Mouse (Mus musculus): Measurements from ENCODE around the gene Chn2. TPM values are rescaled to one million over a fixed set of nuclear protein-coding genes. Genes with fewer than 3 reads are reported as not detected.

Gene Chn2
- total and polyA plus RNA-seq, 3 experiments: not detected

- Histone ChIP-seq H3K36me3 (replicated peaks in 1 of 2; ENCODE audit: control insufficient read depth in 1 of 2, insufficient read depth in 1 of 2, low read length in 1 of 2) (no peaks in the 10 kb centered on the region), H3K4me3 (replicated peaks in 1 of 3; ENCODE audit: low read depth in 2 of 3, low read length in 2 of 3, poor library complexity in 1 of 3) (no peak overlapping the region), H3K9me3 (replicated peaks; ENCODE audit: low read length) (no peaks in the 10 kb centered on the region), H3K27me3 (replicated peaks) (no peaks in the 10 kb centered on the region), H3K4me2 (ENCODE audit: insufficient read depth, low read depth, poor library complexity, severe bottlenecking) (no peak overlapping the region), H3K27ac (ENCODE audit: insufficient read depth, low read depth) (no peak overlapping the region), H3K79me2 (replicated peaks; ENCODE audit: control insufficient read depth, extremely low read depth, insufficient read depth, poor library complexity, severe bottlenecking) (no peaks in the 10 kb centered on the region), H3K9ac (ENCODE audit: insufficient read depth, low read depth) (no peak overlapping the region), H3K4me1 (ENCODE audit: control insufficient read depth in 1 of 2, insufficient read depth in 2 of 2) (no peaks in the 10 kb centered on the region)
- DNase-seq (ENCODE audit: extremely low read depth): no peak
- dilution Hi-C loops (cut with MboI; ENCODE audit: extremely low pct_ligation_motif_present, extremely low pct_unique_long_range_greater_than_20kb, low sequenced_read_pairs) (no loop called here), in situ Hi-C loops (cut with MboI; ENCODE audit: low pct_ligation_motif_present, low pct_unique_long_range_greater_than_20kb, low sequenced_read_pairs) (no loop called here)
- TF ChIP-seq E2F4 (IDR thresholded peaks at IDR 0.05; ENCODE audit: insufficient replicate concordance, low read depth, low read length): no peak
- TF ChIP-seq JUND (conservative IDR thresholded peaks at IDR 0.05; ENCODE audit: low read depth, low read length): no peak
- TF ChIP-seq NRF1 (IDR thresholded peaks at IDR 0.05; ENCODE audit: low read depth, low read length): no peak
- no peak for TF ChIP-seq POLR2A (IDR thresholded peaks at IDR 0.05; ENCODE audit: low read depth, low read length)
- TF ChIP-seq CHD2 (IDR thresholded peaks at IDR 0.05; ENCODE audit: low read length): no peak
- TF ChIP-seq TCF12 (IDR thresholded peaks at IDR 0.05; ENCODE audit: low read depth, low read length): no peak
- TF ChIP-seq POLR2AphosphoS2 (IDR thresholded peaks at IDR 0.05; ENCODE audit: low read depth, low read length): no peak
- no peak for TF ChIP-seq JUN (IDR thresholded peaks at IDR 0.05; ENCODE audit: insufficient read depth, low read depth, low read length)
- no peak for TF ChIP-seq EP300 (IDR thresholded peaks at IDR 0.05; ENCODE audit: low read length)
- TF ChIP-seq ZNF384 (IDR thresholded peaks at IDR 0.05; ENCODE audit: low read depth, low read length): no peak
- no peak for TF ChIP-seq ZC3H11A (IDR thresholded peaks at IDR 0.05; ENCODE audit: low read depth, low read length)
- TF ChIP-seq UBTF (IDR thresholded peaks at IDR 0.05; ENCODE audit: low read depth, low read length): no peak
- TF ChIP-seq ZKSCAN1 (IDR thresholded peaks at IDR 0.05; ENCODE audit: borderline replicate concordance, low read depth, low read length): no peak
- TF ChIP-seq MAX (IDR thresholded peaks at IDR 0.05; ENCODE audit: low read length): no peak
- TF ChIP-seq TBP (conservative IDR thresholded peaks at IDR 0.05; ENCODE audit: low read depth, low read length): no peak
- TF ChIP-seq SMC3 (IDR thresholded peaks at IDR 0.05; ENCODE audit: low read depth, low read length): no peak
- no peak for TF ChIP-seq PAX5 (IDR thresholded peaks at IDR 0.05; ENCODE audit: low read length)
- no peak for TF ChIP-seq NELFE (IDR thresholded peaks at IDR 0.05; ENCODE audit: low read depth, low read length)
- TF ChIP-seq KAT2A (IDR thresholded peaks at IDR 0.05; ENCODE audit: insufficient replicate concordance, low read length): no peak
These were observed 56.9 kb downstream of the Chn2 start for GRCm38 (mm10) chr6:54096147-54096761.

GRCm38 (mm10) chr6:54096836-54097235 lies 57.5 kb downstream of the Chn2 start:
- no peak overlapping the region for H3K27ac ChIP-seq (ENCODE audit: insufficient read depth, low read depth)
- no peak overlapping the region for H3K4me3 ChIP-seq (replicated peaks in 1 of 3; ENCODE audit: low read depth in 2 of 3, low read length in 2 of 3, poor library complexity in 1 of 3)
- H3K27me3 ChIP-seq (replicated peaks): no peaks in the 10 kb centered on the region
- dilution Hi-C loops (cut with MboI; ENCODE audit: extremely low pct_ligation_motif_present, extremely low pct_unique_long_range_greater_than_20kb, low sequenced_read_pairs) (no loop called here), in situ Hi-C loops (cut with MboI; ENCODE audit: low pct_ligation_motif_present, low pct_unique_long_range_greater_than_20kb, low sequenced_read_pairs) (no loop called here)
- no peaks in the 10 kb centered on the region for H3K4me1 ChIP-seq (ENCODE audit: control insufficient read depth in 1 of 2, insufficient read depth in 2 of 2)
- TF ChIP-seq MXI1 (IDR thresholded peaks at IDR 0.05; ENCODE audit: low read depth, low read length): no peak
- no peak for TF ChIP-seq MAFK (IDR thresholded peaks at IDR 0.05; ENCODE audit: insufficient replicate concordance, low read length)
- no peak for TF ChIP-seq PAX5 (IDR thresholded peaks at IDR 0.05; ENCODE audit: low read length)
- TF ChIP-seq MAZ (IDR thresholded peaks at IDR 0.05; ENCODE audit: low read depth, low read length): no peak
- TF ChIP-seq MEF2A (IDR thresholded peaks at IDR 0.05; ENCODE audit: borderline replicate concordance, low read depth, low read length): no peak
- TF ChIP-seq UBTF (IDR thresholded peaks at IDR 0.05; ENCODE audit: low read depth, low read length): no peak
- no peak for TF ChIP-seq IRF4 (IDR thresholded peaks at IDR 0.05; ENCODE audit: low read depth, low read length)
- TF ChIP-seq KAT2A (IDR thresholded peaks at IDR 0.05; ENCODE audit: insufficient replicate concordance, low read length): no peak
- H3K9ac ChIP-seq (ENCODE audit: insufficient read depth, low read depth): no peak overlapping the region
- H3K36me3 ChIP-seq (replicated peaks in 1 of 2; ENCODE audit: control insufficient read depth in 1 of 2, insufficient read depth in 1 of 2, low read length in 1 of 2): no peaks in the 10 kb centered on the region
- no peaks in the 10 kb centered on the region for H3K79me2 ChIP-seq (replicated peaks; ENCODE audit: control insufficient read depth, extremely low read depth, insufficient read depth, poor library complexity, severe bottlenecking)
- no peaks in the 10 kb centered on the region for H3K9me3 ChIP-seq (replicated peaks; ENCODE audit: low read length)
- no peak overlapping the region for H3K4me2 ChIP-seq (ENCODE audit: insufficient read depth, low read depth, poor library complexity, severe bottlenecking)
- no peak for DNase-seq (ENCODE audit: extremely low read depth)
